Mouse (Mus musculus) olfactory bulb, adult 2 months (tissue): Measurements from ENCODE around the gene Apbb2.

ENCODE experiments used
- CTCF ChIP-seq: fragments of 200-500 bp; IDR thresholded peaks from 2 replicates; pipeline ENCODE4 v1.5.1; 2012; ENCODE audit warnings: low read depth, mild to moderate bottlenecking, low read length, moderate library complexity; ENCODE audit not compliant: insufficient read depth
- POLR2A ChIP-seq: fragments of 200-500 bp; IDR thresholded peaks from 2 replicates; pipeline ENCODE4 v1.6.1; 2012; ENCODE audit warnings: mild to moderate bottlenecking, low read depth, low read length, moderate library complexity; ENCODE audit not compliant: insufficient read depth

GRCm38 (mm10) chr5:66412821-66413220 lies 205.8 kb downstream of the Apbb2 start:
- no peak for TF ChIP-seq CTCF
- no peak for TF ChIP-seq POLR2A
